Mouse (Mus musculus) NIH3T3 (cell line): ENCODE results near the gene Gm10190.
"Not testable (repeated sequence)": the region's sequence is repeated elsewhere in the genome, so short reads cannot be mapped to it uniquely, and the experiment has no call there.

Source experiments
- DNase-seq: peaks from one replicate; pipeline ENCODE4 v3.0.0-alpha.2; 2012; ENCODE audit warnings: low read depth

The Gm10190 gene

DNA sequence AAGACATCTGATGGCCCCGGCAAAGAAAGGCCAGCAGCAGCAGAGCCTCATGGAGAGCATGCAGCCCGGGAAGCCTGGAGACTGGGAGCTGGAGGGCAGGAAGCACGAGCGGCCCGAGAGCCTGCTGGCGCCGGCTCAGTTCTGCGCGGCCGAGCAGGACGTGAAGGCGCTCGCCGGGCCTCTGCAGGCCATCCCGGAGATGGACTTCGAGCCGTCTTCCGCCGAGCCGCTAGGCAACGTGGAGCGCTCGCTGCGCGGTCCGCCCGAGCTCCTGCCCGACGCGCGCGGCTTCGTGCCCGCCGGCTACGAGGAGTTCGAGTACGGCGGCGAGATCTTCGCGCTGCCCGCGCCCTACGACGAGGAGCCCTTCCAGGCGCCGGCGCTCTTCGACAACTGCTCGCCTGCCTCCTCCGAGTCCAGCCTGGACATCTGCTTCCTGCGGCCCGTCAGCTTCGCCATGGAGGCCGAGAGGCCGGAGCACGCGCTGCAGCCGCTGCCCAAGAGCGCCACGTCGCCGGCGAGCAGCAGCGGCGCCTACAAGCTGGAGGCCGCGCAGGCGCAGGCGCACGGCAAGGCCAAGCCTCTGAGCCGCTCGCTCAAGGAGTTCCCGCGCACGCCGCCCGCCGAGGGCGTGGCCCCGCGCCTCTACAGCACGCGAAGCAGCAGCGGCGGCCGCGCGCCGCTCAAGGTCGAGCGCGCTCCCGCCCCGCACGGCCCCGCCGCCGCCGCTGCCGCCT, at the start of gene Gm10190:
Gene Gm10190, minus strand, starts transcription at position 553 of the 737 bp plus-strand sequence.
- no peak for DNase-seq

- DNase-seq = no peak
These were observed 47.7 kb upstream of the Gm10190 start for GRCm38 (mm10) chr17:80420998-80421397.

DNA sequence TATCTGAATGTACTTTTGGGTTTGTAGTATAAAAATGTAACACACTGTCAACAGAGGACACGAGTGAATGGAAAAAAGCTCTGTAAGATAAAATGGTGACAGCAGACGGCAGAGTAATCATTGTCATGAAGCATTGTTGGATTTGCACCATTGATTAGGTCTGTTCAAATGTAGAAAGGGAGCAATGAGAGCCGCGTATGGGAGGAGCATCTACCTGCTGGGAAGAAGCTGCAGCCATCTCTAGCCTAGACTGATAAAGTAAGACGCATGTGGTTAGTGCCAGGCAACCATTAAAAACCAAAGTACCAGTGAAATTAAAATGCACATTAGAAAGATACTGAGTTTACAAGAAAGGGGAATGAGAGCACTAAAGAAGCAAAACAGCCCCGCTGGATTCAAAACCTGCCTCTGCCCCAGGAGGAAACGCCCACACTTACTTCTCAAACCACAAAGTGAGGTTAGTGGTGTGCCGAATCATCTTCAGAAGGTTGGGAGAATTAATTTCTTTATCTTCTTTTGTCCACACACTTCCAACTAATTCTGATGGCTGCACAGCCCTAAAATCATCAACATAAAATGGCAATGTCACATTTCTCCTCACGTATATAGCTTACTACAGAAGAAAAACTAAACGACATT, 45.4 kb upstream of the Gm10190 start:
- DNase-seq = no peak

- peak; percentile 25 for DNase-seq
These were observed 37.8 kb upstream of the Gm10190 start for GRCm38 (mm10) chr17:80411182-80411581.

- DNase-seq = no peak
These were observed 24.9 kb upstream of the Gm10190 start for GRCm38 (mm10) chr17:80398243-80398642.

GRCm38 (mm10) chr17:80391423-80392403, 18.4 kb upstream of the Gm10190 start:
- no peak for DNase-seq

- no peak for DNase-seq
These were observed 16.7 kb upstream of the Gm10190 start for GRCm38 (mm10) chr17:80390024-80390423.

GRCm38 (mm10) chr17:80385671-80386070, 12.3 kb upstream of the Gm10190 start:
- no peak for DNase-seq

GRCm38 (mm10) chr17:80378386-80378785, 5.0 kb upstream of the Gm10190 start:
- DNase-seq = not testable (repeated sequence)

DNA sequence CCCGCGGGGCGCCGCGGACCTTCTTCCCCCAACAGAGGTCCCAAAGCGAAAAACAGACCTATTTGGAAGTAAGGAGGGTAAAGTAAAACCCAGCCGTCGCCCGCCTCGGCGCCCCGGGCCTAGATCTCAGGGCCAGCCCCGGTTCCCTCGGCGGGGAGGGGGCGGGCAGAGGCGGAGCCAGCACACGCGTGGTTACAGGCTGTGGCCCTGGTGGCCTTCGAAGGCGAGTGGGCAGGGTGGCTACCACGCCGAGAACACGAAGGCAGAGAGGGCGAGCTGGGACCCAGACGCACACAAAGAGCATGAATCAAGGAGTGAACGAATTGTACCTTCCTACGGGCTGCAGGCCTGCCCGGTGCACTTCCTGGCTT, 370 bp upstream of the Gm10190 start:
- DNase-seq = no peak

- no peak for DNase-seq
These were observed 4.7 kb downstream of the Gm10190 start for GRCm38 (mm10) chr17:80368606-80369005.

GRCm38 (mm10) chr17:80367276-80367675, 6.1 kb downstream of the Gm10190 start:
- no peak for DNase-seq

DNA sequence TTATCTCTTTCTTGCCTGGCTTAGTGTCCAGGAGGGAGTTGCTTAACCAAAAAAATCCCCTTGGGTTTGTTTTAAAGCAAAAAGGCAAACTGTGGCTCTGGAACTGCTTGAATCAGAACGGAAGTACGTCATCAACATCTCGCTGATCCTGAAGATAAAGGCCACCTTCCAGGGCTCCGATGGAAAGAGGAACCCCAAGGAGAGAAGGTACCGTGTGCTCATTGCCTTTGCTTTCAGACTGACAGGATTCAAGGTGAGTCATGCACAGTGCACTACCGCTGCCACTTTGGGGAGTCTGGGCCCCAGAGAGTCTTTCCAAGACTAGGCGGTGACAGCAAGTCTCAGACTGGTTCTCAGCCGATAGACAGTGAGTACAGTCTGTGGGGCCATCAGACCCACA, 13.1 kb downstream of the Gm10190 start:
- DNase-seq = no peak

- DNase-seq = peak; percentile 20
These were observed 26.1 kb downstream of the Gm10190 start for GRCm38 (mm10) chr17:80347234-80347633.

DNA sequence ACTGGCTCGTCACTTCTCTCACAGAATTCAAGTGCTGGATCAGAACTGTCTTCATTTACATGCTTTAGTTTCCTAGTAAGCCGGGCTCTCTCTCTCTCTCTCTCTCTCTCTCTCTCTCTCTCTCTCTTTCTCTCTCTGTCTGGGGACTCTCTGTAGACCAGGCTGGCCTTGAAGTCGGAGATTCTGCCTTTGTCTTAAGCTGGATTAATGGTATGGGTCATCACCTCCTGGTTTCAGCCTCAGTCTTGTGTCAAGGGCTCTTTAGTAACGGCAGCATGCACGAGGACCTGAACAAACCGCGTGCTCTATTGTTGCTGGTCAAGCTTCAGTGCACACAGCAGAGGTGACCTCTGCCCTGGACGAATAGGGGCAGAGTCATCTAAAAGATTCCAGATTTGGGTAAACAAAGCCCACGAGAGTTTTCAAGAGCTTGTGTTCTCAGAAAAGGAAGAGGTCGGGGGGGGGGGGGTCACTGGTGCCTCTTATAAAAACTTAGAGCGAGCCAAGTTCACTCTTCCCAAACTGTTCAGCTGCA, 26.7 kb downstream of the Gm10190 start:
- no peak for DNase-seq

GRCm38 (mm10) chr17:80345277-80345676, 28.1 kb downstream of the Gm10190 start:
- DNase-seq = peak; percentile 37

- peak; percentile 77 for DNase-seq
These were observed 41.0 kb downstream of the Gm10190 start for GRCm38 (mm10) chr17:80332386-80332785.

GRCm38 (mm10) chr17:80326431-80326830, 46.9 kb downstream of the Gm10190 start:
- DNase-seq = no peak

- no peak for DNase-seq
These were observed 47.9 kb downstream of the Gm10190 start for GRCm38 (mm10) chr17:80325456-80325855.

DNA sequence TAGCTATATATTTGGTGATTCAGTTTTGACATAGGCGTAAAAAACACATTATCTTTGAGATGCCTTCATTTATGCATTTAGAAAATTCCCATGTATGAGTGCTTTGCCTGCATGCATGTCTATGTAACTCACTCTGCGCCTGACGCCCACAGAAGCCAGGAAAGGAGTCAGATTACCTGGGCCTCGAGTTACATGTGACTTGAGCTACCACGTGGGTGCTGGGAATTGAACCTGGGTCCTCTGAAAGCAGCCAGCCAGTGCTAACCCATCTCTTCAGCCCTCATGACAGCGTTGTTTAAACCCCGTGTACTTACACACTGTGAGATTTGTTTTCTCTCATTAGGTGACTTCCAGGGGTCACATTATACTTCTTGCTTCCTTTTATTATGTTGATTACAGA, 48.8 kb downstream of the Gm10190 start:
- no peak for DNase-seq

DNA sequence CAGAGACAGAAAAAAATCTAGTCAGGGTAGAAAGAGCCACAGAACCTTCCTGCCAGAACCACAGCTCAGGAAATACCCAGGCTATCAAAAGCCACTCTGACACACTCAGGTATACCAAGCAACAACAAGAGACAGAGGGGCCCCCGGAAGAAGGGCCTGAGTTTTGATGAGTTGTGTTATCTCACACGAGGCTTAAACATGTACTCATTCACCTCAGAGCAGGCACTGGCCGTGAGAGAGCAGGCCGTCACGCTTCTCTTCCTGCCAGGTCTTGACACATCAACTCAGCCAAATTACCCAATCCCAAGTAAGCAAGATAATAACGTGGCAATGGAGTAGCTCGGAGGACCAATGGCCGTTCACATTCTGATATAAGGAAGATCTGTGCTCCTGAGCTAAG, 49.7 kb downstream of the Gm10190 start:
- DNase-seq = no peak
